Mouse (Mus musculus): ENCODE data around the gene 1700017B05Rik.

DNA sequence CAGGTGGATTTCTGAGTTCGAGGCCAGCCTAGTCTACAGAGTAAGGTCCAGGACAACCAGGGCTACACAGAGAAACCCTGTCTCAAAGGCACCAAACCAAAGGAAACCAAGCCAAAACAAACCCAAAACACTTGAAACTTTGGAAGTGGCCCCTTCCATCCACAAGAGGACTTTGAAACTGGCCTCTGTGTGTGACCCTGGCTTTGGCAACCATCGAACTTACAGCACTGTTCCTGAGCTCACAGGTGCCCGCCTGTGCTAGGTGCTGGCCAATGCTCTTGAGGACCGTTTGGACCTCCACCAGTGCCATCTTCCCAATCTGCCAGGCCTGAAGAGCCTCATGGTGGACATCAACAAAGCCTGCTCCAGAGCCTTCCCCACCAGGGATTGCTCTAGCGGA is 43.6 kb downstream of the 1700017B05Rik start:
- TF ChIP-seq CTCF (IDR thresholded peaks at IDR 0.05; ENCODE audit: low read depth, low read length) (no peak), TAL1 (conservative IDR thresholded peaks at IDR 0.05; ENCODE audit: low read depth, low read length) (no peak), GATA1 (IDR thresholded peaks at IDR 0.05; ENCODE audit: borderline replicate concordance, low read length) (no peak), GATA2 (IDR thresholded peaks at IDR 0.05; ENCODE audit: borderline replicate concordance, low read depth, low read length) (no peak)
